Mouse (Mus musculus): Measurements from ENCODE around the gene Nelfb.
A peak's percentile ranks its signal among the peaks of the same experiment; 100 is the strongest.
"Not testable (repeated sequence)": the region's sequence is repeated elsewhere in the genome, so short reads cannot be mapped to it uniquely, and the experiment has no call there.

Gene Nelfb

DNA sequence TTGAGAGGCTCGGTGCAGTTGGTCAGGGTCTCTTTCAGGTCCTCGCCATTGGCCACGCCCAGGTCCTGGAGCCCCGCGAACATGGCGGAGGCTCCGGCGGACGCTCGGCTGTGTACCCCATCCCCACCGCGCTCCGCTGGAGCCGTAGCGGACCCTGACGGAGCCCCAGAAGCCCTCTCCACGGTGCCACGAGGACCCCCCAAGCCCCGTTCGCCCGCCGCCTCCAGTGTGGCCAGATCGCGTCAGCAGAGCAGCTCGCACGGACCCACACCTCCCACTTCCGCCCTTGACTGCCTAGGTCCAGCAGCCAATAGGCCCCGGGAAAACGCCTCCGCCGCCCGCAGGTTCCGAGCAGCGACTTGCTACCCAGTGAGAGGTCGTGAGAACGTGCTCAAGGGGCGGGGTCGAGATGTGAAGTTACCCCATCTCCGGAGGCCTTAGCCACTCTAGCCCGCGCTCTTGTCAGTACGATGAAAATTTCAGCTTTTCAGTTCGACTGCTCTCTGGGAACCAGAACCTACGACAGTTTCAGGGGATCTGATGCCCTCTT, at the start of gene Nelfb:
Nelfb (minus strand) TSS at position 369 of the 550 bp plus-strand sequence.
- peak; percentile 94 to 96 for DNase-seq

DNA sequence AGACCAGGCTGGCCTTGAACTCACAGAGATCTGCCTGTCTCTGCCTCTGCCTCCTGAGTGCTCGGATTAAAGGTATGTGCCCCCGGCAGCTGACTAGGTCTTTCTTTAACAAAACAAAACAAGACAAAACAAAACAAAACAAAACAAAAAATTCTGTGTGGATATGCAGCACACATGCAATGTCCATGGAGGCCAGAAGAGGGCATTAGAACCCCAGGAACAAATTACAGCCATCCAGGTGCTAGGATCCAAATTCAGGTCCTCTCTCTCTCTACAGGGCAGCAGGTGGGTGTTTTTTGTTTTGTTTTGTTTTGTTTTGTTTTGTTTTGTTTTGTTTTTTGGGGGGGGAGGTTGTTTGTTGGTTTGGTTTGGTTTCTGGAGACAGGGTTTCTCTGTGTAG, 47.6 kb upstream of the Nelfb start:
- DNase-seq: peak in 1 of 2 experiments; percentile 24

DNA sequence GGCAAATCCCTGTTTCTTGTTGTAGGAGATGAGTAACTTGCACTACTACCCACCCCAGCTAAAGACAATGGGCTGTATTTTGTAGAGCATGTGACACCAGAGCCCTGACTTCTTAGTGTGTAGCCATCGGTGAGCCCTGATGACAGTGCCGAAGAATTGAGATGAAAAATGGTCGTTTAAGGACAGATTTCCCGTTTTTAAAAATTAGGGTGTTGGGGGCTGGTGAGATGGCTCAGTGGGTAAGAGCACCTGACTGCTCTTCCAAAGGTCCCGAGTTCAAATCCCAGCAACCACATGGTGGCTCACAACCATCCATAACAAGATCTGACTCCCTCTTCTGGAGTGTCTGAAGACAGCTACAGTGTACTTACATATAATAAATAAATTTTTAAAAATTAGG, 46.0 kb upstream of the Nelfb start:
- not testable (repeated sequence) for DNase-seq

GRCm38 (mm10) chr2:25256443-25257109, 45.3 kb upstream of the Nelfb start:
- peak; percentile 72 to 79 for DNase-seq

DNA sequence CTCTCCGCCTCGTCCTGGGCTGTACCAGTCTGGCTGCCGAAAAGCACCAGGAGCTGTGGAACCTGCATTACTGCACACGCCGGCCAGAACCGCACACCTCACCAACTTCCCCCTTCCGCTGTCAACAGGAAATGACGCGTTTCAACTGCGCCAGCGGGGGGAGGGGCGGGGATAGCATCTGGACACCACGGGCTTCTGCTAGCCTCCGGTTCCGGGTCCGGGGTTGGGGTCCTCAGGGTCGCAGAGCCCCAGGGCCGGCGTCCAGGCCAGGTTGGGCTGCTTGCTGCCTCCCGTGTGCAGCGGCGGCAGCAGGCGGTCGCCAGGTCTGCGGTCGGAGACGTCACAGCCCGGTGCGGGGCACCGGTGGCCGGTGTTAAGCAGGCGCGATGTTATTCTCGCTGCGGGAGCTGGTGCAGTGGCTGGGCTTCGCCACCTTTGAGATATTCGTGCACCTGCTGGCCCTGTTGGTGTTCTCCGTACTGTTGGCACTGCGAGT, 44.0 kb upstream of the Nelfb start, which contains the start of gene Tmem203:
Tmem203 (plus strand) TSS at position 156 of the 496 bp plus-strand sequence.
- peak; percentile 94 for DNase-seq

DNA sequence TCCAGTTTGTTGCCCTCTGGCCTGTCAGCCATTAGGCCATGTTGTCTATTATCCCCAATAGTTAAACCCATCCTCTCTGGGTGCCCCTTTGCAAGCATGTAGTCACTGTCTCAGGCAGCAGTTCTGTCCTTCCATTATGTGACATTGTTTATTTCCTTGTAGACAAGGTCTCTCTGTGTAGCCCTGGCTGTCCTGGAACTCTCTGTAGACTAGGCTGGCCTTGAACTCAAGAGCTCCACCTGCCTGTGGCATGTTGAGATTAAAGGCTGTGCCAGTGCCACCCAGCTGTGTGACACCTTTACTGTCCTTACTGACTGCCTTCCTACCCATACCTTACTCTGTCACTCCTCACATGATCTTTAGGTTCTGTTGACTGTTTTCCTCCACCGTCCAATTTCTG, 41.0 kb upstream of the Nelfb start:
- peak; percentile 40 to 50 for DNase-seq

- DNase-seq: no peak
These were observed 35.1 kb upstream of the Nelfb start, which contains the start of gene AL732309.1 for GRCm38 (mm10) chr2:25246183-25247072. Gene AL732309.1 (minus strand): TSS chr2:25246863.

DNA sequence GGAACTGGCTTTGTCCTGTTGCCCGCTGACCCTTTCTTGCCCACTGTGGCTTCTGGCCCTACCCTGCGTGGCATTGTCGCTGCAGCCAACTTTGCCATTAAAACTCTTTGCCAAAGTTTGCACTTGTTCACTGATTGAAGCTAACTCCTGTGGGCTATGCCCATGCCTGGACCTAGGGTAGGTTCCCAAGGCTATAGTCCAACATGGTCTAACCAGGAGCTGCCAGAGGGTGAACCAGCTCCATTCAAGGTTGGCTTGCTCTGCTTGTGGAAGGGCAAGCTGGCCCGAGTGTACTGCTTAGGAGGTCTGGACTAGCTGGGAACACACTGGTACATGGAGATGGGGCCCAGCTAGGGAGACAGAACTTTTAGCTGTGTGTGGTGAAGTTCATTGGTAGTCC, 32.9 kb upstream of the Nelfb start:
- DNase-seq: no peak

DNA sequence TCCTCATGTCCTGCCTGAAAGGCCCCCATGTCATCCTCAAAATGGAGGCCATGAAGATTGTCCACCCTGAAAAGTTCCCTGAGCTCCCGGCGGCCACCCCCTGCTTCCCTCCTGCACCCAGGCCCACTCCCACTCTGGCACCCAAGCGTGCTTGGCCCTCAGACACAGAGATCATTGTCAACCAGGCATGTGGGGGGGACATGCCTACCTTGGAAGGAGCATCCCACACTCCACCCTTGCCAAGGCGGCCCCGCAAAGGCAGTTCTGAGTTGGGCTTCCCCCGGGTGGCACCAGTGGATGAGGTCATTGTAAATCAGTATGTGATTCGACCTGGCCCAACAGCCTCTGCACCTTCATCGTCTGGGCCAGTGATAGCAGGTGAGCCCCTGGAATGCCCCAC, 32.1 kb upstream of the Nelfb start:
- no peak for DNase-seq

- DNase-seq: peak; percentile 39 to 54
These were observed 30.8 kb upstream of the Nelfb start, which contains the start of the genes Rnf208 and Cysrt1 for GRCm38 (mm10) chr2:25242101-25242506. Gene Rnf208 (plus strand): TSS chr2:25242255. Gene Cysrt1 (minus strand): TSS chr2:25242452.

GRCm38 (mm10) chr2:25241438-25241775, 30.1 kb upstream of the Nelfb start:
- peak in 1 of 2 experiments; percentile 9 for DNase-seq

DNA sequence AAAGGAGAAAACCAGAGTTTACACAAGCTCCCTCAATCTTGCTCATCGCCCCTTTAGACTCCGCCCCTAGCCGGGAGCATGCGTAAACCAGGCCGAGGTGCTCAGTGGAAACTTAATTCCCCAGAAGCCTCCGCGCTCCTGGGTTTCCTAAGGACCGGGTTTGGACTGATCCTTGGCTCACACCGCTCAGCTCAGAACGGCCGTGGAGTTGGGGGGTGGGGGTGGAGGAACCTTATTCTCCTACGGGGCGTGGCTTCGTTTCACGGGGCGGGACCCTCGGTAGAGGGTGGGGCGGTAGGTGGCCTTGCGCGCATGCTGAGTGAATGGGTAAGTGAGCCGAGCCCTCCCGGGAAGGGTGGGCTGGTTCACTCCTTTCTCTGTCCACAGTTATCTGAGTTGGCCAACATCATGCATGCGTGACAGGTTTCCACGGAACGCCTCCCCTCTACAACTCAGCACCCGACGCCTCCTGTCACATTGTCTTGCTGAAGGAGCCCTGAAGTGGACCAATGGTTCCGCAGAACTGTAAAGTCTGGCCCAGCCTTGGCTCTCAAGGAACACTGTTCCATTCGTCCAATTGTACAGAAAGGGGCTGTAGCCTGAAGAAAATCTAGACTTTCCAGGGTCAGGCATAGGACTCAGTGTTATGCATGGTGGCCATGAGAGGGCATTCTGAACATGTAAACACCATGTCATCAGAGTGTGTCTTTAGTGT, 29.6 kb upstream of the Nelfb start:
- peak; percentile 84 to 89 for DNase-seq

DNA sequence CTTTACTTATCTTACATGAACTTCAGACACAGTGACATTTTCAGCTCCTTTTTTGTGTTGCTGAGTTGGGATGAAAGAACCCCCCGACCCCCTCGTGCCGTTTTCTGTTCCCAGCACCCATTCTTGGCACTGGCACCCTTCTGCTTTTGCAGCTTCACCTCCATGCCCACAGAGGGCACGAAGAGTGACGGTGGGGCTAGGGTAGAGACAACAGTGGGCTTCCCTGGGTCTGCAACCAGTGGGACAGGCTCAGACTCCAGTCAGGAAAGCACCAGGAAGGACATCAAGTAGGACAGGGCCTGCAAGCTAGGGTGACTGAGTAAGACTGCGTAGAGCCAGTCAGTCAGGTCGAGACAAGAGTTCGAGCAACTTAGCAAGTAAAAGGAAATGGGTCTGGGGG, 29.0 kb upstream of the Nelfb start:
- peak in 1 of 2 experiments; percentile 2 for DNase-seq

DNA sequence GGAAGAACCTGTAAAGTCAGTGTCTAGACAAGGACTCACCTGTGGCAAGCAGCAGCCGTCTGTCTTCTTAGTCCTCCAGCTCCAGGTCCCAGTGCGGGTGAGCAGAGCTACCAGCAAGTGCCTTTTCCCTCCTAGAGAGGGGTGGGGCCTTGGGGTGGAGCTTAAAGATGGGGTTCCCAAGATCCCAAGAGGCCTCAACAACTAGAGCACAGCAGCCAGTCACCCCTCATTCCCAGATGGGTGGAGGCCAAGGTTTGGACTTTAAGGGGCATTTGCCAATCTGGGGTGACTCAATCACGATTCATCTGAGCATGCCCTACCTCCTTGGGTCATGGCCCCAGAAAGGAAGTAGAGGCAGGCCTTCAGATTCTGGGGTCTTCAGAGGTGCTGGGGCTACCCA, 28.5 kb upstream of the Nelfb start:
- peak in 1 of 2 experiments; percentile 3 for DNase-seq

- peak in 1 of 2 experiments; percentile 4 for DNase-seq
These were observed 26.8 kb upstream of the Nelfb start for GRCm38 (mm10) chr2:25238106-25238505.

GRCm38 (mm10) chr2:25237522-25237921, 26.2 kb upstream of the Nelfb start:
- peak in 1 of 2 experiments; percentile 35 for DNase-seq

GRCm38 (mm10) chr2:25236614-25237013, 25.3 kb upstream of the Nelfb start, which contains the start of gene Rnf224:
Gene Rnf224 (minus strand): TSS chr2:25236787.
- peak in 1 of 2 experiments; percentile 7 for DNase-seq

GRCm38 (mm10) chr2:25234551-25235220, 23.4 kb upstream of the Nelfb start:
- peak in 1 of 2 experiments; percentile 46 for DNase-seq

DNA sequence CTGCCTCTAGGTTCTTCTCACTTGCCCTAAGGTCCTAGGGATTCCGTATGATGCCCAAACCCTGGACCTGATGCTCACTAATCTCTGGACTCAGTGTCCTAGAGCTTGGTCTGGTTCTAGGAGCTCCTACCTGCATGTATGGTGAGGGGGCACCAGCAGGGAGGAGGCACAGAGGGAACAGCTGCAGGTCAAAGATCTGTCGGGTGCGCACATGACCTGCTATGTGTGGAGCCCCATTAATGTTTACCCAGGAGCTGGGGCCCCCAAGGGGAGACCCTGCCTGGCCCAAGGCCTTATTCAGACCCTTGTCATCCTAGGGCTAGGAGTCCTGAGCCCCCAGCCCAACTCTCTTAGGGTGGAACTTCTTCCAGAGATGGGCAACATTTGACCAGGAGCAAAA, 22.8 kb upstream of the Nelfb start, which contains the start of gene Slc34a3:
Slc34a3 (minus strand) TSS at position 315 of the 400 bp plus-strand sequence.
- peak in 1 of 2 experiments; percentile 47 for DNase-seq

DNA sequence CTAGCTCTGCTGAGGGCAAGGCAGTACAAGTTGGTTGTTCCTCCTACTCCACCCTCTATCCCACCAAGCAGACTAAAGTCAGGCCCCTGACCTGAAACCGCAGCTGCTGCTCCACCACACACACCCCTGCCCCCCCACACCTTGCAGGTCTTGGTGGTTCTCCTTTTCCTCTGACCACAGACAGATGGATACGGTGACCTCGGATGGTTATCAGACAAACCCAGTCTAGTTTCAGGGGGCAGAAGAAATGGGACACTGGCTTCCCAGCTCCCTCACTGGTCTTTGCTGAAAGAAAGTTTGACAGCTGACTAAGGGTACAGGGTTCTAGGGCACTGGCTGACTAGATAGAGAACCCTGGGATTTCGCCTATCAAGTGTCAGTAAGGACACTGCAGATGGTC, 22.1 kb upstream of the Nelfb start:
- DNase-seq: peak in 1 of 2 experiments; percentile 2

DNA sequence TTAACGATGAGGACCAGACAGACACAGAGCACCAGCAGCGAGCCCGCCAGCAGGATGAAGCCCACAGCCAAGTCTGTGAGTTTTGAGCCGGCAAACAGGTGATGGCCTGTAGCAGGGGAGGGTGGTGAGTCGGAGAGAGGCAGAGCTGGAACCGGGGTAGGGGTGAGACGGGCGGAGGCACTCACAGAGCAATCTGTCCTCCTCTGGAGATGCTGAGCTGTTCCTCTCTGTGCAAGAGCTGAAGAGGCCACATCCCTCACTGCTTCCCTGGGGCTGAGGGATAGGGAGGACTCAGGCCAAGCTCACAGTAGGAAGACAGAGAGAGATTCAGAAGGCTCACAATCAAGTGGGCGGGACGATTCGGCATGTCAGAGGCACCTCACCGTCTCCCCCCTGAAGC, 19.7 kb upstream of the Nelfb start:
- DNase-seq: no peak

DNA sequence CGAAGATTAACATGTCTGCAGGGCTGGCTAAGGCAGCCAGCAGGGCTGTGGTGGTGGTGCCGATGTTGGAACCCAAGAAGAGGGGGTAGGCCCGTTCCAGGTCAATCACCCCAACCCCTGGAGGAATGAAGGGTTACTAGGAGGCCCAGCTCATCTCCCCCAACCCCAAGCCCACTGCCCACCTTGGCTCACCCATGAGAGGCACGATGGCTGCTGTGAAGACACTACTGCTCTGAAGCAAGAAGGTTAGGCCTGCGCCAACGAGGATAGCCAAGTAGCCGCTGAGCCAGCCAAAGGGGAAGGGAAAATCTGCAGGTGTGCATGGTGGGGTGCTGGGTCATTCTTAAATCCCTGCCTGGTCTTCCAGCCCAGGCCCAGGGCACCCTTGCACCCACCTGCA, 19.3 kb upstream of the Nelfb start:
- DNase-seq: no peak

Measured in kidney, postnatal 4 days (tissue).